Mouse (Mus musculus): ENCODE measurements around the gene Rfpl4.
"Not testable (repeated sequence)": the region's sequence is repeated elsewhere in the genome, so short reads cannot be mapped to it uniquely, and the experiment has no call there.

Gene Rfpl4

DNA sequence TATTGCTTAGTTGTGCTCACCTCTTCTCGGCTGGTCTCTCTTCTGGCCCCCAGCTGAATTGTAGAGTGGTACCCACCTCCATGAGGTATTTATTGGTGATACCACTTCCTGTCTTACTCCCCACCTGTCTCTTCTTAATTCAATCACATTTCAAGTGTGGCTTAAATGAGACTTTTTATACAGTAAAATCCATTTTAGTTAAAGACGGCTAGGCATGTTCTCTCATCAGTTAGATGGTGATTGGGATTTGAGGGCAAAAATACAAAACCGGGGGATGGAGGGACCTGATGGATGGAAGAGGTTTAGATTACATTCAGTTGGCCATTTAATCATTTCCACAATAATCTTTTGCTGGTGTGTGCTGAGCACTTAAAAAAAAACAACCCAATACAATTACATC, at the start of gene Rfpl4:
Rfpl4 (minus strand) TSS at position 101 of the 400 bp plus-strand sequence.
- in situ Hi-C loops (cut with MboI; ENCODE audit: low sequenced_read_pairs), result no loop called here

- in situ Hi-C loops (cut with MboI; ENCODE audit: low sequenced_read_pairs), result not testable (repeated sequence)
These were observed 32.8 kb upstream of the Rfpl4 start, which contains the start of gene Vmn1r55 for GRCm38 (mm10) chr7:5149570-5149969. Vmn1r55 (minus strand) TSS chr7:5149670.

DNA sequence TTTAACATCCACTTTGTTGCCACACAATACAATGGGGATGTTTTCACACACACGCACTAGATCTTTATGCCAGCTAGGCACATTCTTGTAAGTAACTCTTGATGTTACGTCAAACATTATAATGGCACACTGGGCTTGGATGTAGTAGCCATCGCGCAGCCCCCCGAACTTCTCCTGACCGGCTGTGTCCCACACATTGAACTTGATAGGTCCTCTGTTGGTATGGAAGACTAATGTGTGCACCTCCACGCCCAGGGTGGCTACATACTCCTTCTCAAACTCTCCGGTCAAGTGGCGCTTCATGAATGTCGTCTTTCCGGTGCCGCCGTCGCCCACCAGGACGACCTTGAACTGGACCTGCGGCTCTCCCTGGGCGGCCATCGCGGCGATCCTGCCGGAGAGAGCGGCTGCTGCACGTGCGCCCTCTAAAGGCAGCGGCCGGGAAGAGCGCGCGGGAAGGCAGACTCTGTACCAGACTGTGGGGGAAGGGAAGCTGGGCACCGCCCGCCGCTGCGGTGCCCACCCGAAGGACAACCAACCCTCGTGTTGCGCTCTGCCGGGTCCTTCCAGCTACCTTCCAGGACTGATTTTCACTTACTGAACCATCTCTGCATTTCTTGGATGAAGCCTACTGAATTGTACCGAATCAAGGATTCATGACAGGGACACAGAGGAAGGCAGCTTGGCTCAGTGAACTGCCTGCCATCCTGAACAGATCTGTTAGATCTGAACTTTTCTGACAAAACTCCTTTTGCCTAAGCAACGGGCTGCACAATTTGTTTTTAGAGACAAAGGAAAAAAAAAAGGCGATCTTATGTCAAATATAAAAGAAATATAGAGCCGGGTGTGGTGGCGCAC, 9.0 kb upstream of the Rfpl4 start, which contains the start of gene Rasl2-9:
Rasl2-9 (minus strand) TSS at position 402 of the 858 bp plus-strand sequence.
- in situ Hi-C loops (cut with MboI; ENCODE audit: low sequenced_read_pairs), result loop anchor here (5.0 kb wide), 1 partner anchor 43 kb away; the partner anchor contains the start of gene Epn1

DNA sequence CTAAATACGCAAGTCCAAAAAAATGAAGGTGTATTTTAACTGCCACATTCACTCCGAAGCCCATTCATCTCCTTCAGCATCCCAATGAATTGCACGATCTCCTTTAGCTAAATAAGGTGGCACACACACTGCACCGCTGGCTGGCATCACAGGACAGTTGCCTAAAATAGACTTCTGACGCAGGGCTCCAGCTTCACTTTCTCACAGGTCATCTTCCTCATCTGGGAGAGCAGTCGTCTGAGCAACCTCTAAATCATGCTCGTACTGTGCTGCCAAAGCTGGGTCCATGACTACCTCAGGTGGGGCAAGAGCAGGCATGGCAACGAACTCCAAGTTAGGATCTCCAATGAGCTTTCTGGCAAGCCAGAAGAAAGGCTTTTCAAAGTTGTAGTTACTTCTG, 8.3 kb upstream of the Rfpl4 start:
- in situ Hi-C loops (cut with MboI; ENCODE audit: low sequenced_read_pairs), result loop anchor here (5.0 kb wide), 1 partner anchor 43 kb away; the partner anchor contains the start of gene Epn1

- in situ Hi-C loops (cut with MboI; ENCODE audit: low sequenced_read_pairs), result no loop called here
These were observed 4.0 kb downstream of the Rfpl4 start for GRCm38 (mm10) chr7:5112701-5113100.

DNA sequence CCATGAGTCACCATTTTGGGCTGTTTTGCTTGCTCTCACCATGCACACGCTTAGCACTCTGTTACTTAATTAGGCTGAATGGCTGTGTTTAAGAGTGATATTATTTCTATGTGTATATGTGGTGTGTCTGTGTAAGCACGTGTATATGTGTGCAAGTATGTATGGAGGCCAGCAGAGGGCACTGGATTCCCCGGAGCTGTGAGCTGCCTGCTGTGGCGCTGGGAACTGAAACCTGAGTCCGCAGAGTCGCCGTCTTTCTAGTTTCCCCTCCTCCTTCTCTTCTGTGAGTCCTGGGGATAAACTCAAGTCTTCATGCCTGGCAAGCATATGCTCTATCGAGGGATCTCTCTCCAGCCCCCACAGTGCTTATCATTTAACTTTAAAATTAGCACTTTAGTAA, 7.4 kb downstream of the Rfpl4 start:
- in situ Hi-C loops (cut with MboI; ENCODE audit: low sequenced_read_pairs), result no loop called here

DNA sequence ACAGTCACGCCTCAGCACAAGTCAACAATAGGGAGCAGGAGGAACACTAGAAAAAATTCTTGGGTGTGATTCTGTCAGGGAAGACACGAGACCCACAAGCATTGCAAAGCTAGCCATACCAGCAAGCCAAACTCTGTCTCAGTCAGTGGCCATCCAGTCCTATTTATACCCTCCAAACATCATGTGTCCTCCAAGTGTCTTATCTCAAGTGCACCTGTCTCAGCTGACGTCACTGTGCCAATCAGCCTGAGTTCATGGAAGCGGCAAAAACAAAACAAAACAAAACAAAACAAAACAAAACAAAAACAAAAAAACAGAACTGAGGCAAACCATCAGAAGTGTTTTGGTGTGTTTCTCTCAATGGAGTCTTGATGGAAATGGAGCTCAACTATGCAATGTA, 8.5 kb downstream of the Rfpl4 start:
- in situ Hi-C loops (cut with MboI; ENCODE audit: low sequenced_read_pairs), result no loop called here

GRCm38 (mm10) chr7:5102564-5102963, 14.2 kb downstream of the Rfpl4 start:
- in situ Hi-C loops (cut with MboI; ENCODE audit: low sequenced_read_pairs), result no loop called here

- in situ Hi-C loops (cut with MboI; ENCODE audit: low sequenced_read_pairs), result no loop called here
These were observed 15.6 kb downstream of the Rfpl4 start for GRCm38 (mm10) chr7:5101066-5101663.

DNA sequence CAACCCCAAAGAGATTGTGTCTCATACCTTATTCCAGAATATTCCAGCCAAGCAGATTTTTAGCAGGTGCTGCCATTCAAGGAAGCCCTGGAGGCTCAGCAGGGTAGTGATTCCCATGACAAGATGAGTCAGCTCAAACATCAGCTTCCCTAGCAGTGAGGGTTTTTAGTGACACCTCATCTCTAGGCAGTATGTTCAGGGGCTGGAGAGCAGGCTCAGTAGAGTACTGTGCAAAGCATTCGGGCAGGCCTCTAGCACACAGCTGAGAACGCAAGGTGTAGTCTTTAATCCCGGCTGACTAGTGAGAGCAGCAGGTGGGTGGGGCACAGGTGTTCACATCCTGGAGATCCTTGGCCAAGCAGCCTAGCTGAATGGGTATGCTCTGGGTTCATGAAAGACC, 17.0 kb downstream of the Rfpl4 start:
- in situ Hi-C loops (cut with MboI; ENCODE audit: low sequenced_read_pairs), result no loop called here

GRCm38 (mm10) chr7:5098769-5099168, 18.0 kb downstream of the Rfpl4 start:
- in situ Hi-C loops (cut with MboI; ENCODE audit: low sequenced_read_pairs), result no loop called here

GRCm38 (mm10) chr7:5092831-5093510, 23.8 kb downstream of the Rfpl4 start:
- in situ Hi-C loops (cut with MboI; ENCODE audit: low sequenced_read_pairs), result no loop called here

DNA sequence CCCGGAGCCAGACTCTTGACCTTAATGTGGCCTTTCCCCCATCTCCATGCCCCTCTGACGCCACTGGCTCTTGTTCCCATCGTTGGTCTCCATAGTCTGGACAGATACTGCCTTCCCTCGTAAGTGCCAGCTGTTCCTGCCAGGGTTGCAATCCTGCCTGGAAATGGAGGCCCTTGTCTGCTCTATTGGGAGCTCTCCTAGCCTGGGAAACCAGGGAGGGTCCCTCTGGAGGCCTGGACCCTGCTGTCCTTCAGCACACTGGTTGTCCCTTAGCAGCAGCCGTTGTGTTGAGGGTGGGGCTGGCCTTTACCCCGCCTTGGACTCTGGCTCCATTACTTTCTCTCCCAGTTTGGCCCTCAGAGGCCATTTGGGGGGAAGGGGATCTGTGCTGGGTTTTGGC, 24.4 kb downstream of the Rfpl4 start:
- in situ Hi-C loops (cut with MboI; ENCODE audit: low sequenced_read_pairs), result no loop called here

GRCm38 (mm10) chr7:5091008-5091728, 25.6 kb downstream of the Rfpl4 start:
- in situ Hi-C loops (cut with MboI; ENCODE audit: low sequenced_read_pairs), result no loop called here

DNA sequence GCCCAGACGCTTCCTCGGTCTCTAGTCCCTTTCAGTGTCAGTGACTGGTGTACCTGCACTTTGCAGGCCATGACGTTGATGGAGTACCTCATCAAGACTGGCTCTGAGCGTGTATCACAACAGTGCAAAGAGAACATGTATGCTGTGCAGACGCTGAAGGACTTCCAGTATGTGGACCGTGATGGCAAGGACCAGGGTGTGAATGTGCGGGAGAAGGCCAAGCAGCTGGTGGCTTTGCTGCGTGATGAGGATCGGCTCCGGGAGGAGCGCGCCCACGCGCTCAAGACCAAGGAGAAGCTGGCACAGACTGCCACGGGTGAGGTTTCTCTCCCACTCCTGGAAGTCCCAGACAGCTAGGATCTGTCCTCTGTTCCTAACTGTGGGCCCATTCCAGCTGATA, 26.9 kb downstream of the Rfpl4 start:
- in situ Hi-C loops (cut with MboI; ENCODE audit: low sequenced_read_pairs), result no loop called here

- in situ Hi-C loops (cut with MboI; ENCODE audit: low sequenced_read_pairs), result no loop called here
These were observed 28.9 kb downstream of the Rfpl4 start for GRCm38 (mm10) chr7:5087886-5088285.

DNA sequence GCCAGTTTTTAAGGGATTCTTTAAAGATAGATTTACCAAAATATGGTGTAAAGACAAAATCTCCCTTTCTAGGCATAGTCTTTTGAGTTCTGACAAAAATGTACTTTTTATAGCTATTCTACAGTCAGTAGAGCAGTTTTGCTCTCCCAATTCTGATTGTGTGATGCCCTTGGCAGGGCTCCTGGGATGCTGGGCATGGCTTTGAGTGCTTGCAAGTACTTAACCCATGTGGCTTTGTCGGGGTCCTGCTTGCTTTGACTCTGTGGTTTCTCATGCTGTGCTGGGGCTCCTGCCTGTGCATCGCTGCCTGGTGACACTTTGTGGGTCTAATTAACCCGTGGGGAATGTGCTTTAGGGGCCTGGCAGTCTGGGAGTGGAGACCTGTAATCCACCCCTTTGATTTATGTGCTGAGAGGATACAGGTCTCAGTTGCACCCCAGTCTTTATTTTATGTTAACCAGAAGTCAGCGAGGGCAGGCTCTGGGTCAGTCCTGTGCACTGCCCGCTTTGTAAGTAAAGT, 29.8 kb downstream of the Rfpl4 start:
- in situ Hi-C loops (cut with MboI; ENCODE audit: low sequenced_read_pairs), result no loop called here

DNA sequence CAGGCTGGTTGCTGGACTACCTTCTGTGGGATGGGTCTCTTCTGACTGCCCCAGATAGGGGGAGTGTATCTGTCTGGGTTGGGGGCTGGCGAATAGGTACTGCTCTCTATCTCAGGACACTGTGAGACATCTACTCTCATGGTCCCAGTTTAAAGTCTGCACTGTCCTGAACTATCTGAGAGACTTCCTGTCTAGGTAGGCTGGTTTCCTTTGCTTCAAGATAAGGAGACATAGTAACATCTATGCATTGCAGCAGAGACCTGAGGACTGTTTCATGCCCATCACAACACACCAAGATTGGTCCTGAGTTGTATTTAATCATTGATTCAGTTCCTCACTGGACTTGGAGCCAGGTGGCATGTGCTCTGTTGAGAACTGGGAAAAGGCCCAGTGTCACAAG, 31.2 kb downstream of the Rfpl4 start:
- in situ Hi-C loops (cut with MboI; ENCODE audit: low sequenced_read_pairs), result no loop called here

- in situ Hi-C loops (cut with MboI; ENCODE audit: low sequenced_read_pairs), result loop anchor here (5.0 kb wide), 1 partner anchor 44 kb away; the partner anchor contains the start of gene Rasl2-9
These were observed 33.2 kb downstream of the Rfpl4 start for GRCm38 (mm10) chr7:5083325-5084105.

DNA sequence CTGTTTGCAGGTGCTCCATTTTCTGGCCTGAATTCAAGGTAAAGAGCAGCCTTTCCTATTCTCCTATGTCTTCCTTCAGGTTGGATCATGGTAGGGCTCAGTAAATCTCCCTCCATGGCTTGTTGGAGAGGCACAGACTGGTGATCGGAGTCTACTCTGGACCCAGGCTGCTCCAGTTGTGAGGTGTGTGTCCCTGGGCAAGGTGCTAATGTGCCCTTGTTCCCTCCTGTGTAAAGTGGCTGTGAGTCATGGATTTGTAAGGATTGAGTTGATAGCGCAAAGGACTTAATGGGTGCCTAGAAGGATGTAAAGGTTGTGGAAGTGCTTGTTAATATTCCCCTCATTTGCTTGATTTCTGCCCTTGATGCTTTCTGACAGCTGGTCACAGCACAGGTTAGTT, 34.8 kb downstream of the Rfpl4 start:
- in situ Hi-C loops (cut with MboI; ENCODE audit: low sequenced_read_pairs), result loop anchor here (5.0 kb wide), 1 partner anchor 45 kb away; the partner anchor contains the start of gene Rasl2-9
